Mouse (Mus musculus): ENCODE data around the gene Rph3al. TPM values are rescaled to one million over a fixed set of nuclear protein-coding genes. Genes with fewer than 3 reads are reported as not detected.
A peak's percentile ranks its signal among the peaks of the same experiment; 100 is the strongest.

Gene Rph3al
- polyA plus RNA-seq, 1 experiment from 2014 or later = 14.4 TPM

DNA sequence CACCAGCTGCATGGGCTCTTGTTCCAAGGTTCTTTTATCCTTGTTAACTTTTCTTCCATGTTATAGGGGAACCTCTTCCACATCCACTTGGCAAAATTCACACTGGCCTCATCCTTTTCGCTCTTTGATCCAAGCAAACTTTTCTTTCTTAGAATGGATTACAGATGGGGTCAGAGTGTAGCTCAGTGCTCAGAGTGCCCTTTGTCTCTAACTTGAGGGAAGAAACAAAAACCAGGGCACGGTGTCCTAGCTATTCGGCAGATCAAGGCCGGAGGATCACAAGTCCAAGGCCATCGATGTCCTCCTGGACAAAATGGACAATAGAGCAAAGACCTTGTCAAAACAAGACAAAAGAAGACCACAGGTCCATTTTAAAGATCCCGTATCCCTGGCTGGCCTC is 30.5 kb upstream of the Rph3al start:
- ATAC-seq = no peak
- no peak for TF ChIP-seq CTCF (IDR thresholded peaks at IDR 0.05)
- POLR2A ChIA-PET = interaction anchor here (1.0 kb wide), 1 partner anchor 187 kb away, joined by 3 read pairs; no protein-coding TSS in a partner anchor
- CTCF ChIA-PET = interaction anchor here (1.5 to 1.6 kb wide), 2 partner anchors 64 to 196 kb away, joined by 4 read pairs; no protein-coding TSS in a partner anchor
- in situ Hi-C loops (cut with MboI; ENCODE audit: low pct_unique_long_range_greater_than_20kb) = loop anchor here (5.0 kb wide), 2 partner anchors 56 to 186 kb away; no protein-coding TSS in a partner anchor
- no peaks in the 10 kb centered on the region for H3K27me3 ChIP-seq
- DNase-seq (ENCODE audit: low read depth, low spot score) = no peak

DNA sequence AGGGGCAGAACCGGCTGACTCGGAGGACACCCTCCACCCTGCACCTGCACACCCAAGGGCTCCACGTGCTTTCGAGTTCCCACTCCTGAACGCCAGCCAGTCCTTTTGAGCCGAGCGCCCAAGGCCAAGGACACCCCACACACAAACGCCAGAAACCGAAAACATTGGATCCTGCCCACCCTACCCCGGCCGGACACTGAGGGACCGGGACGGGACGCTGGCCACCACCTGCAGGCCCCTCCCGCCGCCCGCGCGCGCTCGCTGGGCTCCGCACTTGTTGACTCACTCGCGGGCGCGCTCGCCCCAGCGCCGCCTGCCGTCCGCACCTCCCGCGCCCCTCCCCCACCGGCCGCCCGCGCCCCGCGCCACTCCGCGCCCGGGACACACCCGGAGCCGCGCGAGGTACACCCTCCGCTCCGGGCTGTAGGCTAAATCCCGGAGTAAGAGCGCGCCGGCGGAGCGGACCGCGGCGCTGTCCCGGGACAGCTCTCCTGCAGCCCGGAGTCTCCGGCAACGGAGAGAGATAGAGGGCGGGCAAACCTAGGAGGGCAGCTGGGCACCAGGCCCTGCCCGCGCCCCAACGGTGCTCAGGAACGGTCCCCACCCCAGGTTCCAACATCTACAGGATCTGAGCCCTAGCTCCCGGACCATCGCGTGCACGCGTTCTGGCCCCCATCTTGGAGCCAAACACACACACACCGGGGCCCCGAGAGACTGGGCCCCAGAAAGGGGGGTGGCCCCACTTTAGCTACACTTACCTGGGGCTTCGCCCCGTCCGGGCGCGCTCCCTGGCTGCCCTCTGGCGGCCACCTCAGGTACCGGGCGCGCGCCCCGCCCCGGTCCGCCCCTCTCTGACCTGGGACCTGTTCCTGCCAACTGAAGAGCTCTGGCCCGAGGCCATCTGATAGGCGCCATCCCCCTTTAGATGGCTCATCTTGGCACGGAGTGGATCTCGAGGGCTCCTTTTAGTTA is 28.5 kb upstream of the Rph3al start:
- in situ Hi-C loops (cut with MboI; ENCODE audit: low pct_unique_long_range_greater_than_20kb) = loop anchor here (5.0 kb wide), 2 partner anchors 54 to 184 kb away; no protein-coding TSS in a partner anchor
- H3K27me3 ChIP-seq = no peaks in the 10 kb centered on the region
- ATAC-seq = peak; percentile 72
- ChIA-PET CTCF (interaction anchor here (0.6 to 3.1 kb wide), 24 partner anchors 10 to 198 kb away, joined by 3 to 44 read pairs (median 5); no protein-coding TSS in a partner anchor), POLR2A (interaction anchor here (0.6 to 1.6 kb wide), 5 partner anchors 19 to 184 kb away, joined by 3 to 7 read pairs (median 3); no protein-coding TSS in a partner anchor)
- peak; percentile 27 for DNase-seq (ENCODE audit: low read depth, low spot score)
- peak; percentile 100 for TF ChIP-seq CTCF (IDR thresholded peaks at IDR 0.05)

DNA sequence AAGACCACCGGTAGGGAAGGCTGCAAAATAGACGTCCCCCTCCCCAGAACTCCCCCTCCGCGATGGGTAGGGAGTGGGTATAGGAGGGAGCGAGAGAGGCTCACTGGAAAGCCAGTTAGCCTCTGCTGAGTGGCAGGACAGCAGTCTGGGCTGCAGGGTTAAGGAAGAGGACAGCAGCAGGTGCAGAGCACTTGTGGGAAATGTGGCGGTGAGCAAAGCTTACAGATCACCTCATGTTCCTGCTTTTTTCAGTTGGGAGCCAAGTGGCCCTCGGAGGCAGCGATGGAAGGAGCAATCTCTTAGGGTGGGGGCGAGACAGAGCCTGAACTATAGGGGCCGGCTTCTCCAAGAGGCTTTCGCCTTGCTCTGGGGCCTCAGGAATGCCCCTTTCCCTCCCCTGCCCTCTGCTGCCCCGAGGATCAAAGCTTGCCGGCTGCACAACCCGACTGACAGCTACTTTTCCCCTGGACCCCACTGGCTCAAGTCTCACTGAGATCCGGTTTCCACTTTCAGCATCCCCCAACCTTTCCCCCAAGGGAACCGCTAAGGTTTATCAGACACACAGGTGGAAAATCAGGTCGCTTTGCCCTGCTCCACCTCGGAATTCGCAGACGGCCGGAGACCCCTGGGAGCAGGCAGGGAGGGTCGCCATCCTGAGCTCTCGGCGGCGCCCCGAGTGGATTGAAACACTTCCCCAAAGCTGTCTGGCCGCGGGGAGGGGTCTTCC is 27.6 kb upstream of the Rph3al start:
- DNase-seq (ENCODE audit: low read depth, low spot score) = no peak
- in situ Hi-C loops (cut with MboI; ENCODE audit: low pct_unique_long_range_greater_than_20kb) = loop anchor here (5.0 kb wide), 2 partner anchors 54 to 184 kb away; no protein-coding TSS in a partner anchor
- ATAC-seq = no peak
- no peaks in the 10 kb centered on the region for H3K27me3 ChIP-seq
- ChIA-PET CTCF (interaction anchor here (1.0 to 3.1 kb wide), 6 partner anchors 12 to 182 kb away, joined by 4 to 44 read pairs (median 8); no protein-coding TSS in a partner anchor), POLR2A (interaction anchor here (1.6 kb wide), 1 partner anchor 18 kb away, joined by 7 read pairs; no protein-coding TSS in a partner anchor)
- no peak for TF ChIP-seq CTCF (IDR thresholded peaks at IDR 0.05)

DNA sequence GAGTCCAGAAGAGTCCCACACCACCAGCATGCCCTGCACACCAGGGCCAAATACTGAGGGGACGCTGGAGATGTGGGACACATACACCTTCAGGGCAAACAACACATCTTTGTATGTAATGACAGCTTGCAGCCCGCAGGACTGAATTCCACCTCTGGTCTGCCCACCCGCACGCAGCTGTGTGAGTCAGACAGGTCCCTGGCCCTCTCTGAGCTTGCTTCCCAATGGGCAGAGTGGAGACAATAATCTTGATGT is 26.2 kb upstream of the Rph3al start:
- TF ChIP-seq CTCF (IDR thresholded peaks at IDR 0.05) = no peak
- ChIA-PET POLR2A (no interaction called here), CTCF (interaction anchor here (0.9 to 2.0 kb wide), 2 partner anchors 48 to 53 kb away, joined by 4 read pairs; no protein-coding TSS in a partner anchor)
- in situ Hi-C loops (cut with MboI; ENCODE audit: low pct_unique_long_range_greater_than_20kb) = no loop called here
- no peak for ATAC-seq
- no peak for DNase-seq (ENCODE audit: low read depth, low spot score)
- no peaks in the 10 kb centered on the region for H3K27me3 ChIP-seq

DNA sequence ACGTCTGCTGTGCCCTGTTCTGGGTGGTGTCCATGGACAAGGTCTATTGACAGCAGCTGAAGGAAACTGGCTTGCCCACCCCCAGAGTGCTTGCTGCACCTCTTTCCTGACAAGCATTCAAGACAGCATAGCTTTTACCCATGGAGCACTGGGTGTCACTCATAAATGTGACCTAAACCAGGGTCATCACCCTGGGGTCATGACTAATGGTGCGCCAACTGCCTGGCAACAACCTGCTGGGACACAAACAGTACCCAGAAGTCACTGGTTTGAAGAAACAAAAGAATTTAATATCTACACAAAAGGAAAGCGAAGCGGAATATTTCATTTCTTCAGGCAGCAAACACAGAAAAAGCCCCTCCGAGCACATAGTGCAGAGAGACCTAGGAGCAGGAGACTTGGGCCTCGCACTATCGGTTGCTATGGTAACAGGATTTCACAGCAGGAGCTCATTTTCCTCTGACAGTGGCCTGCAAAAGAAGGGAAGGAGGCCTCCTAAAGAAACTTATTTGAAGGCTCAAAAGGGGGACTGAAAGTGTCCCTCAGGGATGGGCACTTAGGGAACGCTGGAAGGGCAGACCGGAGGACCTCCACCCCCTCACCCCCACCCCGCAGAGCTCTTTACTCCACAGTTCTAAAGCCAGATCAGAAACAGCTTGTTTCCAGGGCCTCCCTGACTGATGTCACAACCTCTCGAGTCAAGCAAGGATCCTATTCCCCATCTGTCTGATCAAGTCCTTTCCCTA is 25.7 kb upstream of the Rph3al start:
- ChIA-PET POLR2A (interaction anchor here (0.6 kb wide), 1 partner anchor 10 kb away, joined by 4 read pairs; no protein-coding TSS in a partner anchor), CTCF (interaction anchor here (2.0 kb wide), 1 partner anchor 52 kb away, joined by 4 read pairs; no protein-coding TSS in a partner anchor)
- in situ Hi-C loops (cut with MboI; ENCODE audit: low pct_unique_long_range_greater_than_20kb) = no loop called here
- H3K27me3 ChIP-seq = no peaks in the 10 kb centered on the region
- no peak for DNase-seq (ENCODE audit: low read depth, low spot score)
- no peak for TF ChIP-seq CTCF (IDR thresholded peaks at IDR 0.05)
- no peak for ATAC-seq

DNA sequence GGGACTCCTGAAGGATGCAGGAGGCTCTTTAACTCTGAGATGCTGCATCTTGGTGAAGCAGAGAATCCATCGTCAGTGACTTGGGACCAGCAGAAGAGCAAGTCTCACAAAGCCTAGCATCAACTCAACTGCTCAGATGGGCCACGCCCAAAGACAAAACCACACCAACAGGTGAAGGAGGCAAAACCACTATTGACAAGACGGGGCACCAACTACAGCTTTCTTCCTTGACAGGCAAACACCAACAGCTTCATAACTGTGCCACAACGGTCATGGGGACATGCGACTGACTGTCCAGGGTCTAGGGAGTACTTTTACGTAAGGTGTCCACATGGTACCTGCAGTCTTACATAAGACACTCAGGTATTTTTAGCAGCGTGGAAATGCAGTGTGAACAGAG is 23.6 kb upstream of the Rph3al start:
- POLR2A ChIA-PET = no interaction called here
- H3K27me3 ChIP-seq = no peaks in the 10 kb centered on the region
- CTCF ChIA-PET = no interaction called here
- no peak for DNase-seq (ENCODE audit: low read depth, low spot score)
- ATAC-seq = no peak
- TF ChIP-seq CTCF (IDR thresholded peaks at IDR 0.05) = no peak
- in situ Hi-C loops (cut with MboI; ENCODE audit: low pct_unique_long_range_greater_than_20kb) = no loop called here

DNA sequence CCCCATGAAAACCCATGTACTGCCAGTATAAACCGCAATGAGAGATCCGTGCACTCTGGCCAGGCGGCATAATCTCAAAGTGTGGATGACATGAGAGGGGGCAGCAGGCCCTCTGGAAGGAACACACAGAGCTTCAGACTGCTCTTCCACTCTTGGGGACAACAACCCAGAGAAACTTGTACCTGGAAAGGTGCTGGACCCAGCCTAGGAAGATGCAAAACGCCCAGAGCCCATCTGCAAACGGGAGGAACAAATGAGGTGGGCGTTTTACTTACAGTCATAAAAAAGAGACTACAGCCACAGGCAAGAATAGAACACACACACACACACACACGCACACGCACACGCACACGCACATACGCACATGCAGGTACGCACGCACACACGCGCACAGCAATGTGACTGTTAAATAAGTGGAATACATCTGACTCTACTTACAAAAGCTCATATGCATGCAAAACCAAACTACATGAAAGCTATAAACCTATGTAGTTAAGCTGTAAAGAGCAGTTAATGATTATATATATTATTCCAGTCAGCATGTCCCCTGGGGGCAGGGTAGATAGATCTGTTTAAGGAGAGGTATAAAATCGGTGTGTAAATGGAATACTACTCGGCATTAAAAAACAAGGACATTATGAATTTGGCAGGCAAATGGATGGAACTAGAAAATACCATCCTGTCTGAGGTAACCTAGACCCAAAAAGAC is 19.0 kb upstream of the Rph3al start:
- ATAC-seq (no peak), DNase-seq (ENCODE audit: low read depth, low spot score) (no peak)
- in situ Hi-C loops (cut with MboI; ENCODE audit: low pct_unique_long_range_greater_than_20kb) = no loop called here
- H3K27me3 ChIP-seq = no peaks in the 10 kb centered on the region
- ChIA-PET POLR2A (no interaction called here), CTCF (interaction anchor here (0.8 kb wide), 1 partner anchor 10 kb away, joined by 3 read pairs; no protein-coding TSS in a partner anchor)
- TF ChIP-seq CTCF (IDR thresholded peaks at IDR 0.05) = no peak

DNA sequence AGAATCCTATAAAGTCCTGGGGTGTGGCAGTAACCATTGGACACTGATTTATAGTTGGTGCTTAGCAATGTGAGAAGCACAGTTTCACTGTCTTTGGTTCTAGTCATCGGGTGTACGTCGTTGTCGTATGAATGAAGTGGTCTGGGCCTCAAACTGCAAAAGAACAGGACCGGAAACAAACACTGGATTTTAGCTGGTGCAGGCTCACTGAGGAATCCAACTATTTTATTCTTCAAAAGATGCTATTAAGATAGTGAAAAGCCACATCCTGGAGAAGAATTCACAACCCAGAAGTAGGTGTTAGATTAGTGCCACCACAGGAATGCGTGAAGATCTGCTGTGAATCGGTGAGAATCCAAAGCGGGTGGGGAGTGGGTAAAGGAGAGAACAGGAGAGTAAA is 18.4 kb upstream of the Rph3al start:
- in situ Hi-C loops (cut with MboI; ENCODE audit: low pct_unique_long_range_greater_than_20kb) = no loop called here
- POLR2A ChIA-PET = no interaction called here
- DNase-seq (ENCODE audit: low read depth, low spot score) (no peak), ATAC-seq (no peak)
- TF ChIP-seq CTCF (IDR thresholded peaks at IDR 0.05) = no peak
- no peaks in the 10 kb centered on the region for H3K27me3 ChIP-seq
- CTCF ChIA-PET = interaction anchor here (0.8 kb wide), 2 partner anchors 10 to 14 kb away, joined by 3 read pairs; no protein-coding TSS in a partner anchor

DNA sequence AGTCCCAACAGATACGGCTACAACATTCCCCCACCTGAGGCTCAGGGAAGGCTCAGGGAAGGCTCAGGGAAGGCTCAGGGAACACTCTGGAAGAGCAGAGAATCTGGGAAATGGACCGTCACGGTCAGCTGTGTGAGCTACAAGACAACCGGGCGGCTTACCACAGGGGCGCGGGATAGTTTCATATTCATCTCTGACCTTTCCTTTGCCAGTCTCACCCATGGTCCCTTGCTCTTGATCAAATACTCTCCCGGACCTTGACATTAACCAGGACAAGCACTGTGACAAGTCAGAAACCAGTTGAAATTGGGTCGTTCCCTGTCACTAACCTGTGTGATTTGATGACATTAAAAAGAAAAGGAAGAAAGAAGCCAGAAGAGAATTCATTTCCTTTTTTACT is 16.7 kb upstream of the Rph3al start:
- in situ Hi-C loops (cut with MboI; ENCODE audit: low pct_unique_long_range_greater_than_20kb) = no loop called here
- DNase-seq (ENCODE audit: low read depth, low spot score) = no peak
- POLR2A ChIA-PET = no interaction called here
- no peaks in the 10 kb centered on the region for H3K27me3 ChIP-seq
- CTCF ChIA-PET = interaction anchor here (1.8 to 2.4 kb wide), 2 partner anchors 12 to 41 kb away, joined by 11 to 13 read pairs; no protein-coding TSS in a partner anchor
- ATAC-seq = no peak
- no peak for TF ChIP-seq CTCF (IDR thresholded peaks at IDR 0.05)
